Mouse (Mus musculus) ES-Bruce4 (cell line): ENCODE measurements at regions not wholly inside any gene's neighbourhood (a gene's known extent, or its start where the extent isn't known, plus 50 kb on each side); places are given as distances from the start of the nearest gene placed in this dataset.

Experiments used
- H3K27ac ChIP-seq: 2 replicates; pipeline ENCODE4 v1.5.1; 2012; ENCODE audit warnings: low read length, inconsistent platforms; ENCODE audit not compliant: insufficient read depth
- H3K27me3 ChIP-seq: 2 replicates; pipeline ENCODE4 v1.6.1; 2012; ENCODE audit warnings: mild to moderate bottlenecking, low read length, inconsistent platforms; ENCODE audit not compliant: control insufficient read depth, poor library complexity, insufficient read depth, severe bottlenecking
- H3K36me3 ChIP-seq: 2 replicates; pipeline ENCODE4 v1.6.1; 2012; ENCODE audit warnings: inconsistent platforms, mild to moderate bottlenecking, low read length, moderate library complexity; ENCODE audit not compliant: control insufficient read depth, poor library complexity, insufficient read depth, severe bottlenecking
- H3K4me1 ChIP-seq: one replicate; pipeline ENCODE4 v1.8.1; 2011; ENCODE audit warnings: low read length; ENCODE audit not compliant: control insufficient read depth, insufficient read depth
- H3K4me3 ChIP-seq: 2 replicates; pipeline ENCODE4 v1.5.1; 2011; ENCODE audit warnings: low read depth, mild to moderate bottlenecking, low read length
- H3K9ac ChIP-seq: 2 replicates; pipeline ENCODE4 v1.6.1; 2012; ENCODE audit warnings: low read depth, mild to moderate bottlenecking, inconsistent platforms; ENCODE audit not compliant: poor library complexity, severe bottlenecking
- H3K9me3 ChIP-seq: replicated peaks from 2 replicates; pipeline ENCODE4 v1.6.1; 2012; ENCODE audit warnings: mild to moderate bottlenecking, low read length, inconsistent platforms; ENCODE audit not compliant: control insufficient read depth, poor library complexity, insufficient read depth, severe bottlenecking
- CTCF ChIP-seq: IDR thresholded peaks from one replicate; pipeline ENCODE4 v1.8.1; 2011; ENCODE audit warnings: low read depth, low read length
- EP300 ChIP-seq: IDR thresholded peaks from 2 replicates; pipeline ENCODE4 v1.6.1; 2011; ENCODE audit warnings: low read depth, low read length; ENCODE audit not compliant: insufficient read depth
- POLR2A ChIP-seq: IDR thresholded peaks from one replicate; pipeline ENCODE4 v1.8.1; 2011; ENCODE audit warnings: low read length; ENCODE audit not compliant: insufficient read depth

DNA sequence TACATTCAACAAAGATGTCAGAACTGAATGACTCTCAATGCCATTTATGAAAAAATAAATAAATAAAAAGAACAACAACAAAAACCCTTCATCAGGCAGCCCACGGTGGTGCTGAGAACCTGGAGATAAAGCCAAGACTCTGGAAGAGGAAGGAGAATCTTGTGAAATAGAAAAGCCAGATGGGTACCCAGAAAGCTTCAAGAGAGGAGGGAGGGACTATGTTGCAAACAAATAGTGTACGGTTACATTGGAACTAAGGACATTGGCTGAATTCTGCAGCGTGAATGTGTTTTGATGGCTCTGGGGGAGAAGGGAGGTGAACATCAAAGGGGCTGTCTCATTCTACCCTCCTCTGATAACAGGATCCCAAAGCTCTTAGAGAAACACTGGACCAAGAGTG lies 57.8 kb upstream of the Rybp start:
- no peak for TF ChIP-seq POLR2A
- TF ChIP-seq CTCF = no peak
- TF ChIP-seq EP300 = no peak
- no peaks in the 10 kb centered on the region for H3K27me3 ChIP-seq

DNA sequence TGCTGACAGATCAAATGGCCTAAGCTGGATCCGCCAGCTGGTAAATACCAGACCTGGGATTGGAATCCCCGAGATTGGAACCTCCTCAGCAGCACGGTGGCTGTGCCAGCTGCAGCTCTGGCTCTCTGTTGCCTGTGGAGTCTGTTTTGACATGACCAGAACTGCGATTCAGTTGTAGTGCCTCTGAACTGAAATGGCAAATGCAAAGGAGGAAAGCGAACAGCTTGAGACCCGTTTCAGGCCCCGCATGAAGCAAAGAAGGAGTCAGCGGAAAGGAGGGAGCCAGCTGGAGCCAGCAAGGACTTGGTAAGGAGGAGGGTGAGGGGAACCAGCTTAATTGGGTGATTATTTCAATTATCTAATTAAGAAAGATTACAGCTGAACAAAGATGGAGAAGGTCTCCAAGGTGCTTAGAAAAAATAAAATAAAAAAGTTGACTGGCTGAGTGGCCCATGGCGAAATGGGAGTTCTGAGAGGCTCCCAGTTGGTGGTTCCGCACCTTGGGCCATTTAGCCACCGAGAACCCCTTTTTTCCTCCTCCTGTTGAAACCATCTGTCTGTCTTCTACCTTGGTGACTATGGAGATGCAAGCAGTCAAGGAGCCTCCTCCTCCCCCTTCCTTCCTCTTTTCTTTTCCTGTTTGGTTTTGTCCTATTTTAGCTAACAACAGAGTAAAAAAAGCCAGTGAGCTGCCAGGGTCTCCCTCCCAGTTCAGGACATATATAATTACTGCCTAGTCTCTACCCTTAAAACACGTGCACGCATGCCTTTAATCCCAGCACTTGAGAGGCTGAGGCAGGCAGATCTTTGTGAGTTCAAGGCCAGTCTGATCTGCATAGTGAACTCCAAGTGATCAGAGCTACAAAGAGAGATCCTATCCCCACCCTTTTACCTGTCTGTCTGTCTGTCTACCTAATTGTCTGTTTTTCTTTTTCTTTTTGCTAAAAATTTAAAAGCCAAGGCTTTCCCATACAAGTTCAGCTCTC lies 54.3 kb upstream of the Rybp start:
- no peaks in the 10 kb centered on the region for H3K9me3 ChIP-seq
- TF ChIP-seq CTCF (no peak), EP300 (no peak), POLR2A (no peak)
- no peaks in the 10 kb centered on the region for H3K36me3 ChIP-seq
- H3K4me1 ChIP-seq = peaks cover 5% of the 10 kb centered on the region
- no peak overlapping the region for H3K4me3 ChIP-seq
- H3K27me3 ChIP-seq = no peaks in the 10 kb centered on the region
- no peak overlapping the region for H3K9ac ChIP-seq
- H3K27ac ChIP-seq = no peak overlapping the region

More for the DNA sequence above, 57.8 kb upstream of the Rybp start:
- no peak overlapping the region for H3K27ac ChIP-seq
- peaks cover 2% of the 10 kb centered on the region for H3K4me1 ChIP-seq
- H3K36me3 ChIP-seq = no peaks in the 10 kb centered on the region
- no peak overlapping the region for H3K4me3 ChIP-seq
- H3K9ac ChIP-seq = no peak overlapping the region
- no peaks in the 10 kb centered on the region for H3K9me3 ChIP-seq

DNA sequence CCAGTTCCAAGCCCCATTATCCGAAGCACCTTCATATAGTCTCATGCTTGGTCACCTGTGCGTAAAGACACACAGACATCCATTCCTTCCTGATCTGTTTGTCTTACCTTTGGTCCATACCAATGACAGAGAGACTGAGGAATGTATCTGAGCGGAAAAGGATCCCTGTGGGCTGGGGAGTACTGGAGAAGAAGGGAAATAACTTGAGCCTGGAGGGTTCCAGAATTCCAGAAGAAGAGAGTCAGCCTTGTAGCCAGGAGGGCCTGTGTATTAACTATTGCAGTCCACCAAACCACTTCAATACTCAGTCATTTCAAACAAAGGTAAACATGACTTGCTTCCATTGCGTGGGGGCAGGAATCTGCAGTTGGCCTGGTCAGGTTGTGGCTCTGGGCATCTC lies 51.0 kb upstream of the Rybp start:
- H3K27me3 ChIP-seq = no peaks in the 10 kb centered on the region
- no peaks in the 10 kb centered on the region for H3K9me3 ChIP-seq
- no peak overlapping the region for H3K27ac ChIP-seq
- TF ChIP-seq CTCF (no peak), EP300 (no peak), POLR2A (no peak)
- H3K4me3 ChIP-seq = no peak overlapping the region
- H3K36me3 ChIP-seq = no peaks in the 10 kb centered on the region
- no peak overlapping the region for H3K9ac ChIP-seq
- peaks cover 10% of the 10 kb centered on the region for H3K4me1 ChIP-seq
